Mouse (Mus musculus): Measurements from ENCODE around the gene Usp53.
A peak's percentile ranks its signal among the peaks of the same experiment; 100 is the strongest.

Usp53 gene

GRCm38 (mm10) chr3:122984249-122985182 lies at the start of gene Usp53:
Gene Usp53 (minus strand): TSS chr3:122984510.
- peak; percentile 85 to 90 for DNase-seq

- no peak for DNase-seq
These were observed 49.5 kb upstream of the Usp53 start for GRCm38 (mm10) chr3:123033804-123034203.

DNA sequence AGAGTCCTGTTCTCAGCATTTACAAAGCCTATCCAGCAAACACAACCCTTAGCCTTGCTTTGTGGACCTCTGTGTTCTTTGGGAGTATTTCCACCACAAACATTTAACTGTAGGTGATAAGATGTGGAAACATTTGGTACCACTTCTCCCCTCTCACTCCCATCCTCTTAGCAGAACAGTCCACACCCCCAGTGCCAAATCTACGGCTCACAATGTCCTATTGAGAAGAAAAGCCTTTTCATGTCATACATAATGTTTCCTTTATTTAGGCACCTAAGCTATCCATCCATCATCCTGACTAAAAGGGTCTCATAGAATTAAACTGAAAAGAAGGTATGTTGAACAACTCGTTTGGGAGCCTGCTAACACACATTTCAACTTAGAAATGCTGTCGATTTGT lies 41.3 kb upstream of the Usp53 start:
- no peak for DNase-seq

DNA sequence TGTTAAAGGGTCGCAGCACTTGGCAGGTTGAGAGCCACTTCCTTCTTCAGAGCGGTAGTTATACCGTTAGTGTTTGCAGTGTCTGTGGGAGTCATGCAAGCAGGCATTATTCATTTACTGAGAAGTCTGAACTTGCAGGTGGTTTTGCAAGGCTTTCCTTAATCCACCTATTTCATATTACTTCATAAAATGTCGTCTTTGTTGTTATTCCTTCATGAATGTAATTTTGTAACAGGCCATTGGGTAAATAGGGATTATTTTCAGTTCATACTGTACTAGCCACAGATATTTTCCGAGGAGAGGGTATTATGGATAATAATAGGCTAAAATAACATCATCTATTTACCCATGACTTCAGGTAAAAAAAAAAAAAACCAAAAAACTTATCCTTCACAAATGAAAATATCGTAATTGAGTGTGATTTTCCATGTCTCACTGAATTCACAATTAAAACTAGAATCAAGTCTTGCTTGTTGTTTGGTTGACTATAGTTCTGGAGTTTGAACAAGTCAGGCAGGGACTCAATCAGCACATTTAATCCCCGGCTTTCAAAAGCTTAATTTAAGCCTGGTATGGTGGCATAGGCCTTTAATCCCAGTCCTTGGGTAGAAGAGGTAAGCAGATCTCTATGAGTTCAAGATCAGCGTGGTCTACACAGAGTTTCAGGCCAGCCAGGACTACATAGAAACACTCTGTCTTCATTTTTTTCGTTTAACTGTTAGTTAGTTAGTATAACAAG lies 40.4 kb upstream of the Usp53 start:
- no peak for DNase-seq

DNA sequence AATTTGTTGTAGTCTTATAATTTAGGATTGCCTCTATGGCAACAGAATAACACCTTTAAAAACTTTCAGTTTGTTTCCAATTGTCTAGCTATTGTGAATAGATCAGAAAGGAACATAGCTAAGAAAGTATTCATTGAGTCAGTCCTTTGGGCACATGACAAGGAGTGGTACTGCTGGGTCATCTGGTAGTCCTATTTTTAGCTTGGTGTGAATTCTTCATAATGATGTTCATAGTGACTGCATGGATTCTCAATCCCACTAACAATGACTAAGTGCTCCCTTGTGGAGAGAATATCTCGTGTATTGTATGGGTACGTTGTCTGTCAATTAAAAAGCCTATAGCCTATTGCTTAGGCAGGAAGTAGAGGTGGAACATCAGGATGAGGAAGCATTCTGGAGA lies 34.5 kb upstream of the Usp53 start:
- DNase-seq, result no peak

DNA sequence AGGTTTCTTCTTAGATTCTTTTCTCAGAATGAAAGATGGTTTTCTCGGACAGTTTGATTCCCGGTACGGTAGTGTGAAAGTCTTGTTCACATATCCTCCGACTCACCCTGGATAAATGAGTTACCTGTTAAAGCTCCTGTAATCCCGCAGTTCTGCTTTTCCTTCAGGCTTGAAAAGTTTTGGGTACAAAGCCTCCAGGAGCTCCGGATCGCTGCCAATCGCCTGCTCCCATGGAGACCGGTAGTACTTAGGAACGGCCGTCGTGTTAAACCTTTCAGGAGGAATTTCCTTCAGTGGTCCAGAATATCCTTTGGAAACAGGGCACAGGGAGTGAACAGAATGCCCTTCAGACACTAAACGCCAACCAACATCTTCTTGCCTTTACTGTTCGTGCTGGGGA lies 29.2 kb upstream of the Usp53 start:
- no peak for DNase-seq

DNA sequence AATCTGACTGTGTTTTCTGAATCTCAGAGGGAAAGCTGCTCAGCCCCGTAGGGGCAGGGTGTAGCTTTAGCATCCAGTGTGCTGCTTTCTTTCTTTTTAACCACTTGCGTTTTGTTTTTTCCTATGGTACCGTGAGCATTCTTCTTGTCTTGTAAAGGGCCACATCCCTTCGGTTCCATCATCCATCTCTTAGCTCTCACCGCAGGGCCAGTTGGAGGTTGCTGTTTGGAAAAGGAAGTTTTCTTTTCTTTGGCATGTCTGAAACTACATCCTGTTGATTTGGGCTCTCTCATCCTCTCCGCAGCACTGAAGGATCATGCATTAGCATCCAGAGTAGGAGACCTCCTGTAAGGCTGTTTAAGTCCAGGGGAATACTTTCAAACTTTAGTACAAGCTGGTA lies 25.1 kb upstream of the Usp53 start:
- no peak for DNase-seq

GRCm38 (mm10) chr3:123007386-123007785 lies 23.1 kb upstream of the Usp53 start:
- no peak for DNase-seq

DNA sequence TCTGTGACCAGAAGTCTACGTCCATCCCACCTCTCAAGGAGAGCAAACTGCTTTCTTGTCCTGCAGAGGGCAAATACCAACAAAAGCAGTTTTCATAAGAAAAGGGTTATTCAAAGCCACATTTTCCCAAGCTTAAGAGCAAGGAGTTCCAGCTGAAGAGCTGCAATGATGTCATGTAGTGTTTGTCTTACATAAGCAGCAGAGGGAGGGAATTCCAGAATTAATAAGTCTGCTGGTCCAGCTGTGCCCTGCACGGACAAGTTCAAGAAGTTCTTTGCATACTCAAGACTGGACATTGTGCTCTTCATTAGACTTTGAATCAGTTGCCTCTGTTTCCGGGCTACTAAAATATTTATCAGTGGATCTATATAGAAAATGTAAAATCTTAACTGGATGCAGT lies 16.7 kb upstream of the Usp53 start:
- no peak for DNase-seq

DNA sequence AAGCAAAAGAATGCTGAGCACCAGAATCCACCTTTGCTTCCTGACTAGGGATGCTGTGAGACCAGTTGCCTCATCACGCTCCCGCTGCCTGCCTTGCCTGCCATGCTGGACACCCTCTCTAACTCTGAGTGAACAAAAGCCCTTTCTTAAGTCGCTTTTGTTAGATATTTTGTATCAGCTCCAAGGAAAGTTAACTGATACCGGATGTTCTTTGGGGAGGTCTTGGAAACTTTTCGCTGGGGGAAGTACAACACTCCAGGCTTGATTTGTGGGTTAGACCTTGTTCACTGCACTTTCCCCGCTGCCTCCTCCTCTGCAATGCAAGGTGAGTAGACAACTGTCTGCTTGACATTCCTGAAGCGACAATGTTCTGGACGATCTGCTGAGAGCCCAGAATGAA lies 14.2 kb upstream of the Usp53 start:
- no peak for DNase-seq

GRCm38 (mm10) chr3:122996968-122997367 lies 12.7 kb upstream of the Usp53 start:
- DNase-seq, result no peak

DNA sequence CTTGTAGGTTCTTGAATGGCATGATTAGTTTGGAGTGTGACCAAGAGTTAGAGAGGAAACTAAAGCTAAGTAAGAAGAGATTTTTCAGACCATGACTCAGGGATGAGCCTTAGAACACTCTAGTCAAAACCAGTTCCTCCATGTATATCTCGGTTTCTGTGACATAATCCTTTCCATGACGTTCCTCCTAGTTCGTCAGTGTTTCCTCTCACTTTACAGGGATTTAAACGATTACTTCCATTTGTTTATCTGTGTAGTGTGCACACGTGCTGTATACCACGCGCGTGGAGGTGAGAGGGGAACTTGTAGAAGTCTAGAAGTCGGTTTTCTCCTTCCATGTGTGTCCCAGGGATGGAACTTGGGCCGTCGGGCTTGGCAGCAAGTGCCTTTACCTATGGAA lies 2.6 kb upstream of the Usp53 start:
- DNase-seq, result no peak

- no peak for DNase-seq
These were observed 2.1 kb upstream of the Usp53 start for GRCm38 (mm10) chr3:122986386-122986785.

- DNase-seq, result no peak
These were observed 1.1 kb upstream of the Usp53 start for GRCm38 (mm10) chr3:122985183-122985944.

- DNase-seq, result peak; percentile 60 to 65
These were observed 461 bp downstream of the Usp53 start for GRCm38 (mm10) chr3:122983849-122984248.

GRCm38 (mm10) chr3:122975964-122976363 lies 8.3 kb downstream of the Usp53 start:
- DNase-seq, result no peak

GRCm38 (mm10) chr3:122975363-122975762 lies 8.9 kb downstream of the Usp53 start:
- DNase-seq, result no peak

DNA sequence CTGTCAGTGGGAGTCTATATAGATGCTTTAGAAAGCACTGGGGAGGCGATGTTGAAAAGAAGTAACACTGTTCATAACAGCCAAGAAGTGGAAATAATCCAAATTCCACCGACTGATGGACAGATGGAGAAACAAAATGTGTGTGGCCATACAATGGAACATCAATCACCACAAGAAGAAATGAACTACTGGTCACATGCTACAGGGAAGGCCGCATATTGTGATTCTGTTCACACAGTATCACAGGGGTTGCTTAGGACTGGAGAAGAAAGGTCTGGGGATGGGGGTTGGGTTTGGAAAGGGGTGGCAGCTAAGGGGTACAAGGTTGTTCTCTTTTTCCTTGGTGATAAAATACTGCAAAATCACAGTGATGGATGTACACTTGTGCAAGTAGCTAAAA lies 9.5 kb downstream of the Usp53 start:
- no peak for DNase-seq

DNA sequence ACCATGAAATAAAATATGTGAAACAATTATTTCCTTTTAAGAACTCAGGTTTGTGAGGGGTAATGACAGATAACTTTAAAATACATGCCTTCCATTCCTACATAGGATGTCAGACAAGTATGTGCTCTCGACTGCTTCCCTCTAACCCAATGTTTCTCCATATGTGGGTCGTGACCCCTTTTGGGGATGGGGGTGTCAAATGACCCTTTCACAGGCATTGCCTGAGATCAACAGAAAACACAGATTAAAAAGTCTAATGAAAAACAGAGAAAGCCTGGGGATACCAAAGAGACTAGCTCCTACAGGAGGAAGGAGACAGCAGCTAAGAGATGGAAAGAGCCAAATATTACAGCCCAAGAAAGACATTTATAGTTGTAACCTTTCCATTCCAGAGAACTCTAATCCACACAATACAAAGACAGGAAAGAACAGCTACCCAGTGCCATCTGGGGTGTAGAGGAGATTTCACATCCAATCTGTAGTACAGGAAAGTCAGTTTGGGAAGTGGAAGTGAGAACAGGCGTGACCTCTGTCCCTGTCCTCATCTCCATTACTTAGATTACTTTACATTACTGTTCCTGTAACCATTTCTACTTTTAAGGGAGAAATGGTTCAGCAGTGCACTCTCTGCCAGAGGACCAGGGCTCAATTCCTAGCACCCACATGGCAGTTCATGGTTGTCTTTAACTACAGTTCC lies 12.0 kb downstream of the Usp53 start:
- DNase-seq, result no peak

DNA sequence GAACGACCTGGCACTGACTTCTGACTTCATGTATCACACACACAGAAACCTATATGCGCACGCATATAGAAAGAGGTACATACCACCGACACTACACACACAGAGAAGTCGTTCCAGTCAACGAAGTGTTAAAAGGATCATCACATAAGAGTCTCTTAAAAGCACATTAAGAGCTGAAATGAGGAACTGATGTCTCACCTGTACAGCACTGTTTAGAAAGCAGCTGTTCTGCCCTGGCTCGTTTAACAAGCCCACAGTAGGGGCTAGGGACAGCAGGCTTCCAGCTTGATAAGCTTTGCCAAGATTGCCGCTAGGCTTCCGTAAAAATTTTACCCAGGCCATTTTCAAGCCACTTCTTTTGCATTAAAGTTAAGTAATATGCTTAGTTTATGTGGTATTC lies 15.9 kb downstream of the Usp53 start:
- no peak for DNase-seq

- no peak for DNase-seq
These were observed 20.0 kb downstream of the Usp53 start for GRCm38 (mm10) chr3:122964301-122964700.

GRCm38 (mm10) chr3:122950129-122950528 lies 34.2 kb downstream of the Usp53 start:
- no peak for DNase-seq
